Mouse (Mus musculus): Measurements from ENCODE around the gene Park7. TPM values are rescaled to one million over a fixed set of nuclear protein-coding genes. Genes with fewer than 3 reads are reported as not detected.

Gene Park7
- polyA plus RNA-seq, 1 experiment: not detected

- Histone ChIP-seq H3K4me1 (ENCODE audit: control insufficient read depth, insufficient read depth, low read length) (peaks cover 16% of the 10 kb centered on the region), H3K27ac (ENCODE audit: insufficient read depth, low read depth, low read length) (no peak overlapping the region), H3K4me3 (ENCODE audit: insufficient read depth, low read depth, low read length) (no peak overlapping the region)
- WGBS: 96% methylated on average over 4 of the region's 4 CpGs
- TF ChIP-seq POLR2A (IDR thresholded peaks at IDR 0.05; ENCODE audit: insufficient read depth, low read depth, low read length) (no peak), CTCF (IDR thresholded peaks at IDR 0.05; ENCODE audit: insufficient read depth, low read depth, low read length) (no peak)
Observed at GRCm38 (mm10) chr4:150850893-150851292, 63.3 kb downstream of the Park7 start.

DNA sequence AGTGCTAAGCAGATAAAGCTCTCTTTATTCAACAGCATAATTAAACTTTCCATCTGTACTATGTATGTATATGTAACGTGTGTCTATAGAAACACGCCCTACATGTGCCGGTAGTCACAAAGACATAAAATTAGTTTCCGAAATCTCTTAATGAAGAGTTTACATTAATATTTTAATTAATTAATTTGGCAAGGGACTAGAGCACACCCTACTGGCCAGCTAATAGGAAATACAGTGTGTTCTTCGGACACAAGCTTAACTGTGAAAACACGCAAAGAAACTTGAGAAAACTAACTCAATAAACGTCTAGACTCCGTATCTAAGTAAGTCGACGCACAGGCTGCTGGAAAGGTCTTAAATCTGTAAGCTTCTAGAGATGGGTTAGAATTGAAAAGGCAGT is 64.3 kb downstream of the Park7 start:
- no peak overlapping the region for H3K4me3 ChIP-seq (ENCODE audit: insufficient read depth, low read depth, low read length)
- WGBS: 25% methylated on average over 10 of the region's 10 CpGs
- H3K27ac ChIP-seq (ENCODE audit: insufficient read depth, low read depth, low read length): no peak overlapping the region
- TF ChIP-seq CTCF (IDR thresholded peaks at IDR 0.05; ENCODE audit: insufficient read depth, low read depth, low read length): no peak
- TF ChIP-seq POLR2A (IDR thresholded peaks at IDR 0.05; ENCODE audit: insufficient read depth, low read depth, low read length): no peak
- peaks cover 16% of the 10 kb centered on the region for H3K4me1 ChIP-seq (ENCODE audit: control insufficient read depth, insufficient read depth, low read length)

Other genes starting within 250 kb of the Park7 start
- gene Errfi1, start 60.5 kb downstream of the Park7 start, polyA plus RNA-seq (2012; ENCODE audit: insufficient read depth, insufficient read length, low replicate concordance, missing spikeins): not detected in 2 replicates
- gene Tnfrsf9, start 125 bp upstream of the Park7 start, polyA plus RNA-seq (2012; ENCODE audit: insufficient read depth, insufficient read length, low replicate concordance, missing spikeins): not detected in 2 replicates
- gene Uts2, start 82.7 kb upstream of the Park7 start, polyA plus RNA-seq (2012; ENCODE audit: insufficient read depth, insufficient read length, low replicate concordance, missing spikeins): not detected in 2 replicates
- not detected in 2 replicates for gene Per3, start 130.2 kb upstream of the Park7 start, polyA plus RNA-seq (2012; ENCODE audit: insufficient read depth, insufficient read length, low replicate concordance, missing spikeins)
- gene Vamp3, start 143.5 kb upstream of the Park7 start, polyA plus RNA-seq (2012; ENCODE audit: insufficient read depth, insufficient read length, low replicate concordance, missing spikeins): not detected in 2 replicates
- not detected in 2 replicates for gene Gm13090, start 175.1 kb upstream of the Park7 start, polyA plus RNA-seq (2012; ENCODE audit: insufficient read depth, insufficient read length, low replicate concordance, missing spikeins)

Data from olfactory bulb, adult 2 months (tissue).